Mouse (Mus musculus) heart, embryonic 15.5 days (tissue): ENCODE measurements around the gene Toe1. TPM values are rescaled to one million over a fixed set of nuclear protein-coding genes. Genes with fewer than 3 reads are reported as not detected.

Experiments used
- ATAC-seq: fragments of 200-750 bp; cut with Nextera tagmentation; replicated peaks from 2 replicates; pipeline ENCODE4 v1.8.0; 2017; ENCODE audit warnings: low read depth, moderate TSS enrichment; ENCODE audit not compliant: insufficient number of reproducible peaks, insufficient read depth, low FRiP score
- H3K27ac ChIP-seq: fragments of 300-500 bp; sonication (generic); 2 replicates; pipeline ENCODE4 v1.5.1; 2015; ENCODE audit warnings: mild to moderate bottlenecking, inconsistent platforms
- H3K27me3 ChIP-seq: fragments of 300-500 bp; sonication (generic); 2 replicates; pipeline ENCODE4 v1.6.1; 2015; ENCODE audit warnings: inconsistent platforms
- H3K36me3 ChIP-seq: fragments of 300-500 bp; sonication (generic); 2 replicates; pipeline ENCODE4 v1.6.1; 2015; ENCODE audit warnings: mild to moderate bottlenecking, inconsistent platforms
- H3K4me1 ChIP-seq: fragments of 300-500 bp; sonication (generic); replicated peaks from 2 replicates; pipeline ENCODE4 v1.6.1; 2015; ENCODE audit warnings: inconsistent platforms
- H3K4me2 ChIP-seq: fragments of 300-500 bp; sonication (generic); 2 replicates; pipeline ENCODE4 v1.6.1; 2015; ENCODE audit warnings: inconsistent platforms, mild to moderate bottlenecking, moderate library complexity
- H3K4me3 ChIP-seq: fragments of 300-500 bp; sonication (generic); 2 replicates; pipeline ENCODE4 v1.5.1; 2015; ENCODE audit warnings: mild to moderate bottlenecking, inconsistent platforms
- H3K9ac ChIP-seq: fragments of 300-500 bp; sonication (generic); 2 replicates; pipeline ENCODE4 v1.6.1; 2015; ENCODE audit warnings: mild to moderate bottlenecking, inconsistent platforms
- H3K9me3 ChIP-seq: fragments of 300-500 bp; sonication (generic); replicated peaks from 2 replicates; pipeline ENCODE4 v1.6.1; 2016; ENCODE audit warnings: inconsistent platforms
- whole genome bisulfite sequencing: fragments of 180-500 bp; shearing (Covaris S2); methylation state at CpG from one replicate; pipeline ENCODE4 v1.1.7; 2015; ENCODE audit warnings: mixed read lengths; 5-methylcytosine and 5-hydroxymethylcytosine counted together
- polyA plus RNA-seq: library from polyadenylated mRNA; unstranded; fragments of >200 nt; fragmentation: Nextera tagmentation; extraction: Ambion mirVana; gene quantifications from 2 replicates; pipeline ENCODE4 v1.2.1, GENCODE M21; 2015

The Toe1 gene
- polyA plus RNA-seq, 1 experiment from 2014 or later: 17.9 TPM

GRCm38 (mm10) chr4:116749750-116750149 is 57.7 kb downstream of the Toe1 start:
- Histone ChIP-seq H3K4me1 (no peaks in the 10 kb centered on the region), H3K27me3 (no peaks in the 10 kb centered on the region), H3K4me2 (no peak overlapping the region), H3K9ac (no peak overlapping the region), H3K27ac (no peak overlapping the region), H3K4me3 (no peak overlapping the region), H3K36me3 (no peaks in the 10 kb centered on the region), H3K9me3 (no peaks in the 10 kb centered on the region)
- ATAC-seq: no peak
- 80% methylated on average over 2 of the region's 2 CpGs for WGBS

Other genes starting within 250 kb of the Toe1 start
- 24.4 and 28.0 TPM in 2 replicates for gene Gpbp1l1, start 250.0 kb downstream of the Toe1 start, polyA plus RNA-seq
- 4.3 and 4.5 TPM in 2 replicates for gene Ccdc17, start 211.0 kb downstream of the Toe1 start, polyA plus RNA-seq
- gene Nasp, start 179.7 kb downstream of the Toe1 start, polyA plus RNA-seq: 68.6 and 75.0 TPM in 2 replicates
- 501 and 616 TPM in 2 replicates for gene Akr1a1, start 156.0 kb downstream of the Toe1 start, polyA plus RNA-seq
- 850 and 967 TPM in 2 replicates for gene Prdx1, start 122.1 kb downstream of the Toe1 start, polyA plus RNA-seq
- 33.9 and 34.1 TPM in 2 replicates for gene Mmachc, start 99.2 kb downstream of the Toe1 start, polyA plus RNA-seq
- gene Ccdc163, start 99.1 kb downstream of the Toe1 start, polyA plus RNA-seq: 13.2 and 18.0 TPM in 2 replicates
- gene Tesk2, start 86.7 kb downstream of the Toe1 start, polyA plus RNA-seq: 3.0 and 3.1 TPM in 2 replicates
- 6.6 and 9.2 TPM in 2 replicates for gene Mutyh, start 83 bp upstream of the Toe1 start, polyA plus RNA-seq
- 0.89 and 1.0 TPM in 2 replicates for gene Hpdl, start 14.1 kb upstream of the Toe1 start, polyA plus RNA-seq
- gene Zswim5, start 69.7 kb upstream of the Toe1 start, polyA plus RNA-seq: 0.42 and 0.60 TPM in 2 replicates
- 82.5 and 92.9 TPM in 2 replicates for gene Urod, start 186.8 kb upstream of the Toe1 start, polyA plus RNA-seq
- gene Hectd3, start 187.7 kb upstream of the Toe1 start, polyA plus RNA-seq: 5.5 and 8.3 TPM in 2 replicates
- gene Eif2b3, start 211.8 kb upstream of the Toe1 start, polyA plus RNA-seq: 19.8 and 24.6 TPM in 2 replicates